Comparison of ENCODE assay signal across 21 mouse cellular contexts in the genomic region with DNA sequence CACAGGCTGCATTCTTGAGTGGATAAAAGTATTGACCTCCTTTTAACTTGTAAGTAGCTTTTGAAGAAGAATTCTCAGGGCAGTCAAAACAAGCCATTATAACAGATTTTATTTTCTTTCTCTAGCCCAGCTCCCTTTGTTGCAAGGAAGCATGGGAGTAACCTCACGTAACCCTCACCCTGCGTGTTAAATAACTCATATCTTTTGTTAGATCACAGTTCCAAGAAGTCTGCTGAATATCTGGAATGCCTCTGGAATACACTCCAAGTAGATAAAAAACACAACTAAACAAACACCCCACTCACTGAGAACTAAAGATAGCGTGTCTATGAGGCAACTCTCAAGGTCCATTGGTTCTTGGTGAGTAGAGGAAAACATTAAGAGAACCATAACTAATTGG. TPM values are rescaled to one million over a fixed set of nuclear protein-coding genes. Genes with fewer than 3 reads are reported as not detected.
"Had no signal": no experiment of that assay in that cellular context is flagged by ENCODE, and none has a peak within 500 bp of the region (broad histone marks: within the 10 kb centered on the region; RNA-seq: fewer than 3 reads in every experiment).

No protein-coding gene starts in this region.

- H3K4me1 ChIP-seq: liver, embryonic 12.5 days; midbrain, embryonic 10.5 days; stomach, embryonic 15.5 days had no signal

- H3K4me2 ChIP-seq: limb, embryonic 13.5 days; liver, embryonic 12.5 days; lung, embryonic 15.5 days; stomach, embryonic 15.5 days had no signal

- DNase-seq: lung, postnatal 4 days; right cerebral cortex, postnatal 14 days; thymus, adult 2 months; thymus, postnatal 25 days had no signal

- H3K4me3 ChIP-seq: limb, embryonic 13.5 days; liver, embryonic 12.5 days; lung, embryonic 15.5 days; midbrain, embryonic 10.5 days; stomach, embryonic 15.5 days had no signal

- ATAC-seq: hindbrain, postnatal 0 days; liver, embryonic 12.5 days; midbrain, embryonic 16.5 days had no signal

- H3K36me3 ChIP-seq: midbrain, embryonic 10.5 days had no signal

- H3K27ac ChIP-seq: hindbrain, postnatal 0 days; limb, embryonic 13.5 days; liver, embryonic 12.5 days; lung, embryonic 15.5 days; midbrain, embryonic 10.5 days; stomach, embryonic 15.5 days had no signal

- H3K9me3 ChIP-seq: liver, embryonic 12.5 days; lung, embryonic 15.5 days; midbrain, embryonic 10.5 days; stomach, embryonic 15.5 days had no signal

- H3K27me3 ChIP-seq: limb, embryonic 13.5 days; liver, embryonic 12.5 days; lung, embryonic 15.5 days; stomach, embryonic 15.5 days had no signal

- H3K9ac ChIP-seq: limb, embryonic 13.5 days; liver, embryonic 12.5 days; lung, embryonic 15.5 days; stomach, embryonic 15.5 days had no signal

RNA-seq across cellular contexts. Expression of a gene that starts 7.0 kb away (rescaled TPM):
- total RNA-seq: megakaryocyte, adult 5-6 weeks had no signal

RNA-seq across cellular contexts. Expression of a gene that starts 50.7 kb away (rescaled TPM):
- total RNA-seq: hindbrain, postnatal 0 days; layer of hippocampus, adult 18-20 months; layer of hippocampus, postnatal 10 days; left cerebral cortex, postnatal 36 days; megakaryocyte, adult 5-6 weeks had no signal
- polyA plus RNA-seq: hindbrain, postnatal 0 days; intestine, embryonic 14.5 days; liver, embryonic 12.5 days; liver, embryonic 16.5 days; lung, embryonic 15.5 days; midbrain, embryonic 10.5 days; midbrain, embryonic 16.5 days; neural tube, embryonic 14.5 days; spleen, adult 2 months; stomach, embryonic 15.5 days; testis, adult 2 months; thymus, adult 2 months; urinary bladder, adult 2 months had no signal
